Mouse (Mus musculus) erythroid progenitor cell, adult 5-6 weeks (primary cell): ENCODE data around the gene Vnn1. TPM values are rescaled to one million over a fixed set of nuclear protein-coding genes. Genes with fewer than 3 reads are reported as not detected.

Experiments used
- total RNA-seq, 2 experiments: library from RNA; stranded (forward) in 1 of 2; stranded (reverse) in 1 of 2; fragments of 150-400 nt in 1 of 2; fragments of 186-747, 209-891 nt in 1 of 2; gene quantifications; 2 replicates each; pipeline versions ENCODE4 v1.2.3 to v1.2.4; 2015 to 2017; ENCODE audit warnings: low replicate concordance in 2 of 2

Vnn1 gene
- total RNA-seq, 2 experiments from 2014 or later, result not detected

Other genes with a start within 250 kb of the Vnn1 start
- gene Rps12, start 107.4 kb upstream of the Vnn1 start, total RNA-seq (2015; ENCODE audit: low replicate concordance), result 1,496 and 1,704 TPM in 2 replicates
- gene Rps12, start 107.4 kb upstream of the Vnn1 start, total RNA-seq (2017; ENCODE audit: low replicate concordance), result 275 and 669 TPM in 2 replicates
- gene Slc18b1, start 97.7 kb upstream of the Vnn1 start, total RNA-seq (2015; ENCODE audit: low replicate concordance), result 0.36 TPM in 1 of 2 replicates, not detected in the other
- gene Slc18b1, start 97.7 kb upstream of the Vnn1 start, total RNA-seq (2017; ENCODE audit: low replicate concordance), result not detected in 2 replicates
- 5.4 TPM in 1 of 2 replicates, not detected in the other for gene Vnn3, start 43.2 kb upstream of the Vnn1 start, total RNA-seq (2015; ENCODE audit: low replicate concordance)
- gene Vnn3, start 43.2 kb upstream of the Vnn1 start, total RNA-seq (2017; ENCODE audit: low replicate concordance), result not detected in 2 replicates
- gene Taar1, start 25.7 kb downstream of the Vnn1 start, total RNA-seq (2015; ENCODE audit: low replicate concordance), result not detected in 2 replicates
- gene Taar1, start 25.7 kb downstream of the Vnn1 start, total RNA-seq (2017; ENCODE audit: low replicate concordance), result not detected in 2 replicates
- gene Taar2, start 43.9 kb downstream of the Vnn1 start, total RNA-seq (2015; ENCODE audit: low replicate concordance), result not detected in 2 replicates
- not detected in 2 replicates for gene Taar2, start 43.9 kb downstream of the Vnn1 start, total RNA-seq (2017; ENCODE audit: low replicate concordance)
- gene Taar3, start 54.9 kb downstream of the Vnn1 start, total RNA-seq (2015; ENCODE audit: low replicate concordance), result not detected in 2 replicates
- gene Taar3, start 54.9 kb downstream of the Vnn1 start, total RNA-seq (2017; ENCODE audit: low replicate concordance), result not detected in 2 replicates
- gene Taar4, start 65.8 kb downstream of the Vnn1 start, total RNA-seq (2015; ENCODE audit: low replicate concordance), result not detected in 2 replicates
- not detected in 2 replicates for gene Taar4, start 65.8 kb downstream of the Vnn1 start, total RNA-seq (2017; ENCODE audit: low replicate concordance)
- not detected in 2 replicates for gene Taar5, start 76.0 kb downstream of the Vnn1 start, total RNA-seq (2015; ENCODE audit: low replicate concordance)
- not detected in 2 replicates for gene Taar5, start 76.0 kb downstream of the Vnn1 start, total RNA-seq (2017; ENCODE audit: low replicate concordance)
- not detected in 2 replicates for gene Taar6, start 91.0 kb downstream of the Vnn1 start, total RNA-seq (2015; ENCODE audit: low replicate concordance)
- not detected in 2 replicates for gene Taar6, start 91.0 kb downstream of the Vnn1 start, total RNA-seq (2017; ENCODE audit: low replicate concordance)
- gene Taar7a, start 98.8 kb downstream of the Vnn1 start, total RNA-seq (2015; ENCODE audit: low replicate concordance), result not detected in 2 replicates
- not detected in 2 replicates for gene Taar7a, start 98.8 kb downstream of the Vnn1 start, total RNA-seq (2017; ENCODE audit: low replicate concordance)
- gene Taar7b, start 105.3 kb downstream of the Vnn1 start, total RNA-seq (2015; ENCODE audit: low replicate concordance), result not detected in 2 replicates
- gene Taar7b, start 105.3 kb downstream of the Vnn1 start, total RNA-seq (2017; ENCODE audit: low replicate concordance), result not detected in 2 replicates
- gene Taar7d, start 132.5 kb downstream of the Vnn1 start, total RNA-seq (2015; ENCODE audit: low replicate concordance), result not detected in 2 replicates
- not detected in 2 replicates for gene Taar7d, start 132.5 kb downstream of the Vnn1 start, total RNA-seq (2017; ENCODE audit: low replicate concordance)
- not detected in 2 replicates for gene Taar7e, start 142.9 kb downstream of the Vnn1 start, total RNA-seq (2015; ENCODE audit: low replicate concordance)
- gene Taar7e, start 142.9 kb downstream of the Vnn1 start, total RNA-seq (2017; ENCODE audit: low replicate concordance), result not detected in 2 replicates
- gene Taar7f, start 154.8 kb downstream of the Vnn1 start, total RNA-seq (2015; ENCODE audit: low replicate concordance), result not detected in 2 replicates
- gene Taar7f, start 154.8 kb downstream of the Vnn1 start, total RNA-seq (2017; ENCODE audit: low replicate concordance), result not detected in 2 replicates
- not detected in 2 replicates for gene Taar8a, start 181.8 kb downstream of the Vnn1 start, total RNA-seq (2015; ENCODE audit: low replicate concordance)
- not detected in 2 replicates for gene Taar8a, start 181.8 kb downstream of the Vnn1 start, total RNA-seq (2017; ENCODE audit: low replicate concordance)
- not detected in 2 replicates for gene Taar8b, start 197.6 kb downstream of the Vnn1 start, total RNA-seq (2015; ENCODE audit: low replicate concordance)
- not detected in 2 replicates for gene Taar8b, start 197.6 kb downstream of the Vnn1 start, total RNA-seq (2017; ENCODE audit: low replicate concordance)
- not detected in 2 replicates for gene Taar8c, start 207.2 kb downstream of the Vnn1 start, total RNA-seq (2015; ENCODE audit: low replicate concordance)
- gene Taar8c, start 207.2 kb downstream of the Vnn1 start, total RNA-seq (2017; ENCODE audit: low replicate concordance), result not detected in 2 replicates
- gene Taar9, start 214.8 kb downstream of the Vnn1 start, total RNA-seq (2015; ENCODE audit: low replicate concordance), result not detected in 2 replicates
- not detected in 2 replicates for gene Taar9, start 214.8 kb downstream of the Vnn1 start, total RNA-seq (2017; ENCODE audit: low replicate concordance)